Mouse (Mus musculus): ENCODE measurements around the gene Gm2115.

GRCm38 (mm10) chr7:84579769-84580168, 51.0 kb downstream of the Gm2115 start:
- no peak for TF ChIP-seq CTCF (conservative IDR thresholded peaks at IDR 0.05; ENCODE audit: insufficient read depth, insufficient read length, low read depth, low read length)
- TF ChIP-seq POLR2A (IDR thresholded peaks at IDR 0.05; ENCODE audit: low read depth, low read length): no peak
